Mouse (Mus musculus) retina, embryonic 14.5 days (tissue): Measurements from ENCODE around the gene Asb10.
"Not testable (repeated sequence)": the region's sequence is repeated elsewhere in the genome, so short reads cannot be mapped to it uniquely, and the experiment has no call there.

Experiments
- DNase-seq: peaks from one replicate; pipeline ENCODE4 v3.0.0-alpha.2; 2015; ENCODE audit warnings: low spot score

The Asb10 gene

GRCm38 (mm10) chr5:24540387-24541143 is at the start of gene Asb10:
Gene Asb10, minus strand, starts transcription at chr5:24540978.
- no peak for DNase-seq

- no peak for DNase-seq
Observed at GRCm38 (mm10) chr5:24589511-24590500, 49.0 kb upstream of the Asb10 start.

DNA sequence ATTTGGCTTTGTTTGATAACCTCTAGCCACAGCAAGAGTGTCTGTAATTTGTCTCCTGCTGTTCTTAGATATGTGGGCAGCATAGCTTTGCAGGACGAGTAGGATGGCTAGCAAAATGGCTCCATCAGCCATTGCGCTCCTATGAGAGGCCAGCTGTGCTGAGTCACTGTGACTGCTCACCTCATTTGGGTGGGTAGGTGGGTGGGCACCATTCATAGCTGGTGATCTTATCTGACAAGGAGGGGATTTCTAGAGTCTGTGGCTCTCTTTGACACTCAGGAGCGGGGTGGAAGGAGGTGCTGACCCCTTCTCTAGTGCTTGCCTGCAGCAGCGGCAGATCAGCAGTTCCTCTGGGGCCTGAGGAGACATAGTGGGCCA is 46.4 kb upstream of the Asb10 start:
- DNase-seq: no peak

- peak; percentile 90 for DNase-seq
Observed at GRCm38 (mm10) chr5:24586547-24587199, 45.9 kb upstream of the Asb10 start, which contains the start of gene Chpf2. Gene Chpf2, plus strand, starts transcription at chr5:24586741.

DNA sequence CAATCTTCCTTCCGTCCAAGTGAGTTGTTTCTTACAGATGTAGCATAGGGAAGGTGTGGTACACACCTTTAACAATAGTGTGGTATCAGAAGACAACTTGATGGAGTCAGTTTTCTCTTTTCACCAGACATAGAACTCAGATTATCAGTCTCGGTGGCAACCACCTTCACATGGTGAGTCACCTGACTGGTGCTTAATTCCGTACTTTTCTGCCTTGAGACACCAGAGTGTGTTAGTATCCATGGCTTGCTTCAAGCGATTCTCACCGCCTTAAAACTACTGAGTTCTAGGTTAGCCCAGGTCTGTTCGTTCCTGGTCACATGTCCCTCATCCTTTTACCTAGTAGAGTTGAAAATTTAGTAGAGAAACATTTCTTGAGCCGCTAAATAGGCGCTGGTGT is 45.3 kb upstream of the Asb10 start:
- DNase-seq: no peak

DNA sequence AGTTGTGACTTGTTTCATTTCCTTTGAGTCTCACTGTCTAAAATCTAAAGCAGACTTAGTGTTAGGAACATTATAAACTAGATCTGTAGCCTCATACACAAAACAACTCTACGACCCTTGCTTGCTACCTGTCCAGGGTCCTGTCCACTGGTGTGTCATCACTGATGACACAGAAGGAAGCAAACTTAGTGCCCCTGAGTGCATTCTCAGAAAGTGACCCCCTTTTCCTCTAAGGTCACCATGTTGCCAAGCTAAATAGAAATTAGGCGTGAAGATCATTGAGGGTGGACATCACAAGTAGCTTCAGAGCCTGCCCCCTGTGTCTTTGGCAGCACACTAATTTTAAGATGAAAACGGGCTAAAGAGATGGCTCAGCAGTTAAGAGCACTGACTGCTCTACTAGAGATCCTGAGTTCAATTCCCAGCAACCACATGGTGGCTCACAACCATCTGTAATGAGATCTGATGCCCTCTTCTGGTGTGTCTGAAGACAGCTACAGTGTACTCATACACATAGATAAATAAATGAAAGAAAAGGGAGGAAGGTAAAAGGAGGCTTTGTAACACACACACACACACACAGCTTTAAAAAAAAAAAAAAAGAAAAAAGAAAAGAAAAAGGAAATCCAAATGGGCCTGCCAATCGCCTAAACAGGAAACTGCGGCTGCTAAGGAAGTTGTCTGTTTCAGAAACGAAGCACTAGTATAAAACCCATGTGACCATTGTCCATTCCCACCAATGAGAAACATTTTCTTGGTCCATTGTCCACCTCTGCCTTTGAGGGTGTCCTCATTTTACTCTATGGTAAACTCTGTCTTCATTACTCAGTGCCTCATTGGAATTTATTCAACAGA is 37.6 kb upstream of the Asb10 start:
- DNase-seq: no peak

DNA sequence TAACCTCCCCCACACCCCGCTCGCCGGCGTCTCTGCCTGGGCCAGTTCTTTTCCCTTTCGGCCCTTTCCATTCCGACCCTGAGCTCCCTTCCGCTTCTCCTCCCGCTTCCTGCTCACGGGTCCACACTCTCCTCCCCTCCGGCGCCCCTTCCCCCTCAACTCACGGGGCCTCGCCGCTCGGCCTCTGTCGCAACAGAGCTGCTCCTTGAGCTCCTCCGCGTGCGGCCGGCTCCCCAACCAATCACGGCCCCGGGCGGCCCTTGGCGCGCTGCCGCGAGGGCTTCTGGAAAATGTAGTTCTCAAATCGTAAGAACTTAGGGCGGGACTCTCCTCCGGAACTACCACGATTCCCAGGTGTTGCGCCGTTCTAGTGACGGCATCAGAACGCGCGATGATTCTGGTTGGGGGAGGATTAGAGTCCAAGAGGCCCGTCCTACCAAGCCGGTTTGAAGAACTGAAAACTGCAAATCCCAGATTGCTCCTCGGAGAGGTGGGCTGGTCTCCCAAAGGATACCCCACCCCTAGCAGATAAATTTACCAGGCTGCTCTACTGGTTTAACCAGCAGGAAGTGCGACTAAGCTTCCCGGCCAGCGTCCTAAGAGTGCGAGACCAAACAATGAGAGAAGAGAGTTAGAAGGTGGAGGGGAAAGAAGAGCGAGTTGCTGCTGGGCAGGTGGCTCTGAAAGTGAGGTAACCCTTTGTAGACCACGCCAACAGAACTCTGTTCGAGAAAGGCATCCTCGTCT is 36.6 kb upstream of the Asb10 start, which contains the start of gene Abcf2:
Abcf2 (minus strand) TSS at position 285 of the 747 bp plus-strand sequence.
- peak; percentile 100 for DNase-seq

DNA sequence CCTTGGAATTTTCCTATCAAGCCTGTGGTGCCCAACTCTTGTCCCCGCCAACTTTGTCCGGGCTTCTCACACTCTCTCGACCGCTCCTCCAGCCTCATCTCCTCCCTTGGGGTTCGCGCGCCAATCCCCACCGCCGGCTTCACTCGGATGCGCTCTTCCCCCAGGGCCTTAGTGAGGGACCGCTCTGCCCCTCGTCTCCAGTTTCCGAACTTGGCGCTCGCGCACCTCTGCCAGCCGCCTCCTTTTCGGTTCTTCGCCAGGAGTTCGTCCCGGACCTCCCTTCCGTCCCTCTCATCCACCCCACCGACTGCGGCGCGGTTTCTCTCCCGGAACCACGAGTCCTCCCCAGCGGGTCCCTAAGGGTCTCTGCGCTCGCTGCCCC is 36.0 kb upstream of the Asb10 start:
- no peak for DNase-seq

- no peak for DNase-seq
Observed at GRCm38 (mm10) chr5:24575948-24576347, 35.2 kb upstream of the Asb10 start.

DNA sequence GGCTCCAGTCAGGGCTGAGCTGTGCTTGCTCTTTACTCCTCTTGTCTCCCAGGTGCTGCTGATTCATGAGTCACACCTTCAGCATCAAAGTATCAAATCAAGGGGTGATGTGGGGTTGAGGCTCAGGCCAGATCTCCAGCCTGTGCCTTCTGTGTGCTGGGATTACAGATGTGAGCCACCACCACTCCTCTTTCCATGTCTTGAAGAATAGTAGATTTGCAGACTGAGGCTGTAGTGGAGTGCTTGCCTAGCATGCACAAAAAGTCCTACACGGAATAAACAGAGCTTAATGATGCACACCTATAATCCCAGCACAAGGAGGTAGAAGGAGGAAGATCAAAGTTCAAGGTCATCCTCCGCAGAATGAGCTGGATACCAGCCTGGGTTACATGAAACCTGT is 15.9 kb upstream of the Asb10 start, which contains the start of gene 4931409K22Rik:
4931409K22Rik (minus strand) TSS at position 101 of the 400 bp plus-strand sequence.
- DNase-seq: no peak

- not testable (repeated sequence) for DNase-seq
Observed at GRCm38 (mm10) chr5:24555335-24555734, 14.6 kb upstream of the Asb10 start.

DNA sequence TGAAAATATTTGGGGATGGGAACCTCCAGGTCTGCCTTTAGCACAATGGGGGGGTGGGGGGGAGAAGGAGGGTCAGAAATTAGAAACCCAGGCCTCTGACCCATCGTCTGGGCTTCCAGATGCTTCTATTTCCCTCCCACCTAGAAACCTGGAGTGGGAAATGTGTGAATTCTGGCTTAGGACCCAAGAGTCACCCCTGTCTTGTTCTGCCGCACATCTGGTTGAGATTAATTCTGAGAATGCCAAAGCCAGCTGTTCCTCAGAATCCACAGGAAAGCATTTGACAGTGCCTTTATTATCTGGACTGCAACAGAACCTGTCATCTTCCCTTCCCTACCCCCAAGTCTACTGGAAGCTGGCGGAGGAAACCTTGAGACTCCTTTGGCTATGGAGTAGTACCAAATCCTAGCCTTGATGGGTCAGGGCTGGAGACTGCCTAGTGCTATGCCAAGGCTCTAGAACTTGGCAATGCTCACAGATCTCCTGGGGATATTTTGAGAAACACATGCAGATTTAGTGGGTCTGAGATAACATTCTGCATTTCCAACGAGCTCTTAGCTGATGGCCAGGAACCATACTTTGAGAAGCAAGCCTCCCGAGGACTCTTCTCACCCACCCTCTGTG is 13.0 kb upstream of the Asb10 start:
- DNase-seq: no peak

DNA sequence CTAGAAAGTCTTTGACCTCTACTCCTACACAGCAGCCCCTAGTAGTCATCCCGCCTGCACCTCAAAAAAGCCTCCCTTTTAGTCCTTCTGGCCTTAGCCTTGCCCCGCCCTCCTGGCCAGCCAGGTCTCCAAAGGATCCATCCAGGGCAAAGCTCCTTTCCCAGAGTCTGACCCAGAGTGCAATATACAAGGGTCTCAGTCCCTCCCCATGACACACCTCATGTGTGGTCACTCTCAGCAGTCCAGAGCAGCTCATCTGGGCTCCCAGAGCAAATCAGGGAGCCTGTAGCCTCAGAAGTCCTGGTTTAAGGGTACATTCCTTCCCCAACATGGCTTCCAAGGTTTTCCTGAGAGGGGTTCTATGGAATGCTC is 10.5 kb upstream of the Asb10 start:
- no peak for DNase-seq

GRCm38 (mm10) chr5:24550598-24551316 is 10.0 kb upstream of the Asb10 start:
- DNase-seq: peak; percentile 64

GRCm38 (mm10) chr5:24542643-24543042 is 1.9 kb upstream of the Asb10 start:
- DNase-seq: no peak

DNA sequence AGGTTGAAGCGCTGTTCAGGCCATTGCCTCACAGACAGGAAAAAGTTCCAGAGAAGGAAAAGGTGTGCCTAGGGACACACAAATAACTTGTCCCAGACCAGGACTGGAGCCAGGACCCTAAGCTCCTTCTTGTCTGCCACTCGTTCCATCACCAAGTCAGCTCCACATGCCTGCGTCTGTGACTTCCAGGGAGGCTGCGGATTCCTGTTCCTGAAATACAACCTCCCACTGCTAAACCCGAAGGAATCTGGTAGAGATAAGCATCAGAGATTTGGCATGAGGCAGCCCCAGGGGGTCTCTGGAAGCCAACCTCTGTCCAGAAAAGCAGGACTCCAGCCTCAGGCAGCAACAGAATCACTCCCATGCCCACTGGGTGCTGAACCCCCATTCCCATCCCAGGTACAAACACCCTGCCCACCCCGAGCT is 379 bp upstream of the Asb10 start:
- no peak for DNase-seq

- DNase-seq: no peak
Observed at GRCm38 (mm10) chr5:24539571-24540296, 1.0 kb downstream of the Asb10 start.

DNA sequence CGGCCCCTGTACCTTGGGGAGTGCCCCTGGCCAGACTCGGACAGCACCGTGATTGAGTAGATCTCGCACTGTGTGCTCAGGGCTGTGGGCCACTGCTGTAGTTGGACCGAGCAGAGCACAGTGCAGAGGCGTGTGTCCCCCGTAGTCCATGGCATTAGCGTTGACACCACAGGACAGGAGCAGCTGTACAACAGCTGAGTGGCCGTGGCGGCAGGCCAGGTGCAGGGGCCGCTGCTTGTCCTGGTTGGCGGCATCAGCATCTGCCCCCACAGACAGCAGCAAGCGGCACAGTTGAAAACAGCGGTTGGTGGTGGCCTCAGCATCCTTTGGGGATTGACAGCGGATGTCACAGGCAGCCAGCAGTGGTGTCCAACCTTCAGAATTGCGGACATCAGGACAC is 3.2 kb downstream of the Asb10 start:
- DNase-seq: no peak

DNA sequence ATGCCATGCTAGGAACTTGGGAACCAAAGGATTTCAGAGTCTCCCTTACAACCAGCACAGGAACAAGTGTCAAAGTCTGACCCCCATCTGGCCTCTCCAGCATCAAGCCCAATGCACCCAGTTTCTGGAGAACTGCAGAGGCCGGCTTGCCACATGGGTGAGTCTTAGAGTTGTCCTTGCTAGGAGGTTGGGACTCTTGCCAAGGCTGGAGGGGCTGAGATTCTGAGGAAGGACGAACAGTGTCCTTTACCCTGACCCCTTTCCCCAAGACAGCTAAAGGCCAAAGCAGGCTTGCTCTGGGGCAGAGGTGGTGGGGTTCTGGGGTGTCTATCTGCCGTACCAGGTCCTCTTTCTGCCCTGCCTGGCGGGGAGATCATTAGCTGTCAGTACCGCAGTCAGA is 4.3 kb downstream of the Asb10 start:
- DNase-seq: no peak
